Mouse (Mus musculus) adrenal gland, postnatal 4 days (tissue): ENCODE data around the gene Shroom1. TPM values are rescaled to one million over a fixed set of nuclear protein-coding genes. Genes with fewer than 3 reads are reported as not detected.

Experiments used
- DNase-seq, 2 experiments: peaks; one replicate each; pipeline ENCODE4 v3.0.0; 2021 to 2022; ENCODE audit warnings: low spot score in 2 of 2, mixed read lengths in 2 of 2
- total RNA-seq, 2 experiments: library from RNA; stranded (reverse); gene quantifications; 2 replicates each; pipeline ENCODE4 v1.2.3; 2021

Gene Shroom1
- total RNA-seq, 2 experiments from 2014 or later = 4.5 to 5.8 TPM

DNA sequence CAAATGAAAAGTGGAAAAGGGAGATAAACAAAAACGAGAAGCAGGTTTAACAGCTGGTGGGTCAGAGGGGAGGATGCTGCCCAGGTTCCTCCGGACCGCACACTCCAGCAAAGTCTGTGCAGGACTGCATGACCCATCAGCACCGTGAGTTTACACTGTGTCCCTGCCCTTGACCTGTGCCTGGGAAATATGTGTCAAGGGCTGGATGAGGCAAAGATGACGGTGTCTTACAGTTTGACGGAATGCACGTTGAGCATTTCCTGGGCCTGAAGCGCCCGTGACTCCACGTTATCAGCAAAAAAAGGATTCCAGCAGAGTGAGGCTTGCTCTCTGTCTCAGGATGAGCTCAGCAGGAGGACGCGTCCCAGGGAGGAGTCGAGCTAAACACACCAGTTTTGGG is 11.4 kb upstream of the Shroom1 start:
- DNase-seq = no peak

DNA sequence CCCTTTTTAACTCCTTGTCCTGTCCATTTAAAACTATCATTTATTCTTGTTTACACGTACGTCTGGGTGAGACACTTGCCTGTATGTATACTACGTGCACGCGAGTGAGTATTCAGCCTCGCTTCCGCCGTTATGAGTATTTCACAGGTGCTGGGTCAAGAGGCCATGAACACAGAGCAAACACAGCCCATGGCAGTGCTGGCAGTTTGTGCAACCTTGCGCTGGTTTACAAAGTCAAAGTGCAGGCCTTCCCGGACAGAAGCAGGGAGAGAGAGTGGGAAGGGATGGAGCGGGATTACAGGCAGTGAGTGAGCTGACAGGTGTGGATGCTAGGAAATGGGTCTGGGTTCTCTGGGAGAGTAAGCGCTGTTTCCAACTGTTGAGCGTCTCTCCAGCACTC is 10.8 kb upstream of the Shroom1 start:
- no peak for DNase-seq

DNA sequence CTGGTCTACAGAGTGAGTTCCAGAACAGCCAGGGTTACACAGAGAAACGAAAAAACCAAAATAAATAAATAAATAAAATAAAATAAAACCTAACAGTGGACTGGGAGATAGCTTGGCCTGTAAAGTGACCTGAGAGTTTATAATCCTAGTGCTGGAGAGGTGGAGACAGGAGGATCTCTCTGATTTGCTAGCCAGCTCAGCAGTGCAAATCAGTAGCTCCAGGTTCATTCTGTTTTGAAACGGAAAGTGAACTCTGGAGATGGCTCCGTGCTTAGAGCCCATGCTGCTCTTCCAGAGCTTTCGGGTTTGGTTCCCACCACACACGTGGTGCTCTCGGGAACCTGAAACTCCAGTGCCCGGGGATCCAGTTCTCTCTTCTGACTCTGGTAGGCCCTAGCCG is 9.0 kb upstream of the Shroom1 start:
- DNase-seq = no peak

GRCm38 (mm10) chr11:53448529-53448928 is 8.5 kb upstream of the Shroom1 start:
- no peak for DNase-seq

GRCm38 (mm10) chr11:53450070-53450705 is 6.8 kb upstream of the Shroom1 start:
- no peak for DNase-seq

GRCm38 (mm10) chr11:53451361-53451760 is 5.6 kb upstream of the Shroom1 start:
- no peak for DNase-seq

DNA sequence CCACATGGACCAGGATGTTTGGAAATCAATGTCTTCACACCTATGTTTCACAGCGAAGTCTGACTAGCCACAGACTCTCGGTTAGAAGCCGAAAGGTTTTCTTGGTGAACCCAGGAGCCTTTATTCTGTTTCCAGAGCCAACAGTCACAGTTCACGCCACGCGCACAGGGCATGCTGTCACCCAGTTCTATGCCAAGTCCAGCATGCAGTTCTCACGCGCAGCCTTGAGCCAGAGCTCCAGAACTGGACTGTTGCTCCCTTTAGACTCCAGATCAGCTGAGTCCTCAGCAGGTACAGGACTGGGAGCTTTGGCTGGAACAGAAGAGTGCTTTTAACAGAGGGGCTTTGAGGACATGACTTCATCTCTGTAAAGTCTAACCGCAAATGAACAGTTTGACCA is 4.6 kb upstream of the Shroom1 start:
- no peak for DNase-seq

DNA sequence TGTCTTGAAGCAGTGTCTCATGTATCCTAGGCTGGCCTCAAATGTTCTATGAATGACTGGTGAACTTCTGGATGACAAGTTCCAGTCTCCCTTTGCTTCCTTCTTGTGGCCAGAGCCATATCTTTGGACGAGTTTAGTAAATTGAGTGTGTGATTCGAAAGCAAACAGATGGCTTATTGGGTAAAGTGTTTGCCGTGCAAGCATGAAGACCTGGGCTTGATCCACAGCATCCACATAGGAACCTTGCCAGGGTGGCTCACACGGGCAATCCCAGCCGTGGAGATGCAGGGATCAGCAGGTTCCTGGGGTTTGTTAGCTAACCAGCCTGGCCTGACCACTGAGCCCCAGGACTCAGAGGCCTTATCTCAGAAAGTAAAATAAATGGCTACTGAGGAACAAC is 4.0 kb upstream of the Shroom1 start:
- DNase-seq = no peak

GRCm38 (mm10) chr11:53457372-53457954 is 458 bp downstream of the Shroom1 start:
- DNase-seq = no peak

GRCm38 (mm10) chr11:53458996-53459395 is 2.0 kb downstream of the Shroom1 start:
- no peak for DNase-seq

DNA sequence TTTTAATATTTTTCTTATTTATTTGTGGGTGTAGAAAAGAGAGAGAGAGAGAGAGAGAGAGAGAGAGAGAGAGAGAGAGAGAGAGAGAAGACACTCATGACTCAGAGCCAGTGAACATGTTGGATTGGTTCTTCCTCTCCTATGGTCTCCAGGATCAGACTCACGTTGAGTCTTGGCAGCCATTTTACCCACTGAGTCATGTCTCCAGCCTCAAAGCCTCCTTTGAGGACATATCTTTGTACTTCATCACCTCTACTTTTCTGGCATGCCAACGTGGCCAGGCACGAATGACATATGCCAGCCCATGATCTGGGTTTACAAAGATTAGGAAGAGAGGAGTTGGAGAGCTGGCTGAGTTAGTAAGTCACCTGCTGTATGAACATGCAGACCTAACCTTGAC is 3.2 kb downstream of the Shroom1 start:
- no peak for DNase-seq

GRCm38 (mm10) chr11:53461727-53462126 is 4.7 kb downstream of the Shroom1 start:
- no peak for DNase-seq

- no peak for DNase-seq
Measured at GRCm38 (mm10) chr11:53463551-53464424, 6.8 kb downstream of the Shroom1 start.

DNA sequence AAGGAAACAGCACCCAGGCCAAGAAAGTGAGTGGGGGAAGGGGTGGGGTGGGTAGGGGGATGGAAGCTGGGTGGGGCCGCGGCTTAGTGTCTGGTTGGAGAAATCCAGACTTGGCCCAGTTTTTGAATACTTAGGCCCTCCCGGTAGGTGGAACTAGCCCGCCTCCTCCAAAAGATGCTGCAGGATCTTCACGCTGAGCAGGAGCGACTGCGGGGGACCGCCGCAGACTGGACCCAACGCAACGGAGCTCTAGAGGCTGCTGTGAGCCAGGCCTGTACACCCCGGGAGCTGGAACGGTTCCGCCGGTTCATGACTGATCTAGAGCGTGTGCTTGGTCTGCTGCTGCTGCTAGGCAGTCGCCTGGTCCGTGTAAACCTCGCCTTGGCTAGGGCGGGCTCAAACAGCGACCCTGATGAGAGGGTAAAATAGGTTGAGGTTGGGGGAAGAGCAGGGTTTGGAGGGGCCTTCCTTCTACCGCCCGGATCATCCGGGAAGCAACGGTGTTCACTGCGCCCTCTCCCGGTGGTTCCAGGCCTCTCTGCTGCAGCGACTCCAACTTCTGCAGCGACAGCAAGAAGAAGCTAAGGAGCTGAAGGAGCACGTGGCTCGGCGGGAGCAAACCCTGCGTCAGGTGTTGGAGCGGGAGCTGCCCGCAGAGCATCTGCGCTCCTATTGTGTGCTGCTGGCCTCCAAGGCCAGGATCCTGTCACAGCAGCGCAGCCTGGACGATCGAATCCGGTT is 9.4 kb downstream of the Shroom1 start:
- DNase-seq = peak in 1 of 2 experiments; percentile 44

GRCm38 (mm10) chr11:53469294-53469967 is 12.4 kb downstream of the Shroom1 start:
- DNase-seq = no peak

GRCm38 (mm10) chr11:53469968-53470695 is 13.1 kb downstream of the Shroom1 start, which contains the start of gene Gm9837:
Gm9837 (minus strand) TSS chr11:53470479.
- peak; percentile 70 to 75 for DNase-seq

DNA sequence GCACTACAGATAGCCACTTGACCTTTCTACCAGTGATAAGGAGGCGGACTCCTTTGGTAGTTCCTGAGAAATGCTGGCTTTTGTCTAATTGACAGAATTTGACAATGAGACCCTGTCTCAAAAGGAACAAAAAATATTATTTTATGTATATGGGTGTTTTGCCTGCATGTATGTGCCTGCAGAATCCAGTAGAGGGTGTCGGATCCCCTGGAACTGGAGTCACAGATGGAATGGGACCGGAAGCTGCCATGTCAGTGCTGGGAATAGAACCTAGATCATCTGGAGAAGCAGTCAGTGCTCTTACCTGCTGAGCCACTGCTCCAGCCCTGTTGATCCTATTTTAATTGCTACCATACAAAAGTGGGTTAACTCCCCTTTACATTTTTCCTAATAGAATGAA is 15.7 kb downstream of the Shroom1 start:
- no peak for DNase-seq

- no peak for DNase-seq
Measured at GRCm38 (mm10) chr11:53475620-53476019, 18.6 kb downstream of the Shroom1 start.

DNA sequence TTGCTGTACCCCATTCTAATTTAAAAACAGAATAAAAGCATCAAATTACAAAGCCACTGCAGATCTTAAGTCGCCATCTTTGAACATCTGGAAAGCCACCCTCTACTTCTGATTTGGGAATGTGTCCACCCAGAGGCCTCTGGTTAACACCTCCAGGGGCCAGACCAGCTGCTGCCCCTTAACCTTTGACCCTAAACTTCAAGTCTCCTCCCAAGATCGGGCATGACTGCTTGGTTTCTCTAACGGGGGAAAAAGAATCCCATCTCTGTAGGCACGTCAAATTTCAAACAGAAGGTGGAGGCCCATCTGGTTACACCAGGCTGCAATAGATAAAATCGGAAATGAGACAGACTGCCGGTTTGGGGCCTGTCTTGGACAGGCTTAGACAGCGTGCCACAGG is 20.8 kb downstream of the Shroom1 start:
- no peak for DNase-seq
